Mouse (Mus musculus) CH12.LX (cell line): ENCODE results near the gene Ptprm. TPM values are rescaled to one million over a fixed set of nuclear protein-coding genes. Genes with fewer than 3 reads are reported as not detected.

Source experiments
- DNase-seq: peaks from one replicate; pipeline ENCODE4 v3.0.0-alpha.2; 2013; ENCODE audit errors: extremely low read depth
- H3K27ac ChIP-seq: 2 replicates; pipeline ENCODE4 v1.5.1; 2012; ENCODE audit warnings: low read depth, mild to moderate bottlenecking, control low read depth, moderate library complexity; ENCODE audit not compliant: insufficient read depth
- H3K27me3 ChIP-seq: replicated peaks from 2 replicates; pipeline ENCODE3; 2012; ENCODE audit warnings: inconsistent platforms
- H3K36me3 ChIP-seq, 2 experiments: replicated peaks in 1 of 2; 2 replicates each; pipeline versions ENCODE3 to v1.6.1; 2012; ENCODE audit warnings: inconsistent platforms in 1 of 2, low read length in 1 of 2, mild to moderate bottlenecking in 1 of 2, mixed read lengths in 1 of 2, moderate library complexity in 1 of 2; ENCODE audit not compliant: control insufficient read depth in 1 of 2, insufficient read depth in 1 of 2
- H3K4me1 ChIP-seq, 2 experiments: 2 replicates each; pipeline ENCODE4 v1.6.1; 2012; ENCODE audit warnings: inconsistent platforms in 1 of 2, moderate library complexity in 1 of 2; ENCODE audit not compliant: insufficient read depth in 2 of 2, control insufficient read depth in 1 of 2
- H3K4me2 ChIP-seq: 2 replicates; pipeline ENCODE4 v1.6.1; 2012; ENCODE audit warnings: low read depth, mild to moderate bottlenecking, control low read depth; ENCODE audit not compliant: poor library complexity, insufficient read depth, severe bottlenecking
- H3K4me3 ChIP-seq, 3 experiments: fragments of 150-350 bp in 1 of 3; sonication (generic) in 1 of 3; replicated peaks in 1 of 3; 2 replicates each; pipeline versions ENCODE3 to v1.5.1; 2011 to 2012; ENCODE audit warnings: low read depth in 2 of 3, low read length in 2 of 3, mild to moderate bottlenecking in 2 of 3, moderate library complexity in 2 of 3, control low read depth in 1 of 3, improper control_type of control experiment in 1 of 3, inconsistent platforms in 1 of 3, mixed read lengths in 1 of 3; ENCODE audit not compliant: poor library complexity in 1 of 3
- H3K79me2 ChIP-seq: replicated peaks from 2 replicates; pipeline ENCODE4 v1.6.1; 2012; ENCODE audit warnings: mild to moderate bottlenecking, moderate library complexity; ENCODE audit not compliant: control insufficient read depth, poor library complexity, insufficient read depth, severe bottlenecking; ENCODE audit errors: extremely low read depth
- H3K9ac ChIP-seq: 2 replicates; pipeline ENCODE4 v1.6.1; 2012; ENCODE audit warnings: low read depth, mild to moderate bottlenecking, control low read depth, moderate library complexity; ENCODE audit not compliant: insufficient read depth
- H3K9me3 ChIP-seq: replicated peaks from 2 replicates; pipeline ENCODE3; 2012; ENCODE audit warnings: low read length, inconsistent platforms, mixed read lengths
- CHD1 ChIP-seq: IDR thresholded peaks from 2 replicates; pipeline ENCODE4 v1.6.1; 2012; ENCODE audit warnings: low read depth, low read length, improper control_type of control experiment, inconsistent platforms
- CHD2 ChIP-seq: IDR thresholded peaks from 2 replicates; pipeline ENCODE4 v1.6.1; 2011; ENCODE audit warnings: low read length, improper control_type of control experiment
- CTCF ChIP-seq, 2 experiments: IDR thresholded peaks in 1 of 2; conservative IDR thresholded peaks in 1 of 2; 2 replicates each; pipeline ENCODE4 v1.5.1; 2011 to 2012; ENCODE audit warnings: low read depth in 2 of 2, low read length in 2 of 2, improper control_type of control experiment in 1 of 2, inconsistent platforms in 1 of 2, mild to moderate bottlenecking in 1 of 2, moderate library complexity in 1 of 2
- E2F4 ChIP-seq: IDR thresholded peaks from 2 replicates; pipeline ENCODE4 v1.6.1; 2011; ENCODE audit warnings: low read depth, low read length, improper control_type of control experiment; ENCODE audit not compliant: insufficient replicate concordance
- ELF1 ChIP-seq: IDR thresholded peaks from 2 replicates; pipeline ENCODE4 v1.6.1; 2014; ENCODE audit warnings: low read depth, mild to moderate bottlenecking, inconsistent platforms, low read length, improper control_type of control experiment
- EP300 ChIP-seq: IDR thresholded peaks from 2 replicates; pipeline ENCODE4 v1.6.1; 2011; ENCODE audit warnings: low read length, improper control_type of control experiment
- ETS1 ChIP-seq: conservative IDR thresholded peaks from 2 replicates; pipeline ENCODE4 v1.6.1; 2012; ENCODE audit warnings: low read depth, mild to moderate bottlenecking, inconsistent platforms, low read length, improper control_type of control experiment, moderate library complexity
- GABPA ChIP-seq: IDR thresholded peaks from 2 replicates; pipeline ENCODE4 v1.6.1; 2012; ENCODE audit warnings: low read depth, low read length, improper control_type of control experiment, inconsistent platforms; ENCODE audit not compliant: insufficient replicate concordance
- HCFC1 ChIP-seq: IDR thresholded peaks from 2 replicates; pipeline ENCODE4 v1.6.1; 2012; ENCODE audit warnings: low read depth, mild to moderate bottlenecking, inconsistent platforms, low read length, improper control_type of control experiment
- IRF4 ChIP-seq: IDR thresholded peaks from 2 replicates; pipeline ENCODE4 v1.6.1; 2014; ENCODE audit warnings: low read depth, mild to moderate bottlenecking, inconsistent platforms, low read length, improper control_type of control experiment
- MAFK ChIP-seq: IDR thresholded peaks from 2 replicates; pipeline ENCODE4 v1.6.1; 2011; ENCODE audit warnings: low read length, improper control_type of control experiment; ENCODE audit not compliant: insufficient replicate concordance
- MEF2A ChIP-seq: IDR thresholded peaks from 2 replicates; pipeline ENCODE4 v1.6.1; 2014; ENCODE audit warnings: low read depth, mild to moderate bottlenecking, inconsistent platforms, low read length, improper control_type of control experiment, borderline replicate concordance
- MXI1 ChIP-seq: IDR thresholded peaks from 2 replicates; pipeline ENCODE4 v1.6.1; 2011; ENCODE audit warnings: mild to moderate bottlenecking, low read depth, low read length, improper control_type of control experiment
- NRF1 ChIP-seq: IDR thresholded peaks from 2 replicates; pipeline ENCODE4 v1.6.1; 2014; ENCODE audit warnings: low read depth, mild to moderate bottlenecking, inconsistent platforms, low read length, improper control_type of control experiment, moderate library complexity
- PAX5 ChIP-seq: IDR thresholded peaks from 2 replicates; pipeline ENCODE4 v1.6.1; 2012; ENCODE audit warnings: low read length, inconsistent platforms, mixed read lengths
- POLR2A ChIP-seq: IDR thresholded peaks from 2 replicates; pipeline ENCODE4 v1.6.1; 2011; ENCODE audit warnings: low read depth, mild to moderate bottlenecking, improper control_type of control experiment, low read length
- POLR2AphosphoS2 ChIP-seq: IDR thresholded peaks from 2 replicates; pipeline ENCODE4 v1.6.1; 2011; ENCODE audit warnings: low read depth, low read length, improper control_type of control experiment
- RAD21 ChIP-seq: IDR thresholded peaks from 2 replicates; pipeline ENCODE4 v1.6.1; 2011; ENCODE audit warnings: low read depth, mild to moderate bottlenecking, low read length, improper control_type of control experiment, moderate library complexity
- RCOR1 ChIP-seq: conservative IDR thresholded peaks from 2 replicates; pipeline ENCODE4 v1.6.1; 2012; ENCODE audit warnings: low read depth, mild to moderate bottlenecking, inconsistent platforms, low read length, improper control_type of control experiment
- SIN3A ChIP-seq: IDR thresholded peaks from 2 replicates; pipeline ENCODE4 v1.6.1; 2012; ENCODE audit warnings: low read length, improper control_type of control experiment, inconsistent platforms
- SMC3 ChIP-seq: IDR thresholded peaks from 2 replicates; pipeline ENCODE4 v1.6.1; 2011; ENCODE audit warnings: low read depth, low read length, improper control_type of control experiment
- TCF12 ChIP-seq: IDR thresholded peaks from 2 replicates; pipeline ENCODE4 v1.6.1; 2014; ENCODE audit warnings: low read depth, mild to moderate bottlenecking, inconsistent platforms, low read length, improper control_type of control experiment
- USF1 ChIP-seq: IDR thresholded peaks from 2 replicates; pipeline ENCODE4 v1.6.1; 2014; ENCODE audit warnings: low read depth, mild to moderate bottlenecking, inconsistent platforms, low read length, improper control_type of control experiment
- ZKSCAN1 ChIP-seq: IDR thresholded peaks from 2 replicates; pipeline ENCODE4 v1.6.1; 2012; ENCODE audit warnings: low read depth, inconsistent platforms, low read length, improper control_type of control experiment, borderline replicate concordance
- ZNF384 ChIP-seq: IDR thresholded peaks from 2 replicates; pipeline ENCODE4 v1.6.1; 2012; ENCODE audit warnings: low read depth, low read length, improper control_type of control experiment, inconsistent platforms
- dilution Hi-C: fragments of 300-500 bp; cut with MboI; formaldehyde crosslinking; loops from 2 replicates; pipeline ENCODE4 v1.14.3; 2020; ENCODE audit warnings: low sequenced_read_pairs; ENCODE audit not compliant: extremely low pct_unique_long_range_greater_than_20kb, extremely low pct_ligation_motif_present
- in situ Hi-C: fragments of 300-500 bp; cut with MboI; formaldehyde crosslinking; loops from 3 replicates; pipeline ENCODE4 v1.14.3; 2019; ENCODE audit warnings: low sequenced_read_pairs, low pct_ligation_motif_present, low pct_unique_long_range_greater_than_20kb, mixed read lengths
- polyA plus RNA-seq: library from polyadenylated mRNA; unstranded; fragments of >175 nt; gene quantifications from 2 replicates; pipeline ENCODE4 v1.2.1, GENCODE M21; 2012; ENCODE audit warnings: low read depth; ENCODE audit not compliant: insufficient read length
- total RNA-seq, 2 experiments: library from RNA; depleted of rRNA; stranded (reverse); fragments of 300-350 nt in 1 of 2; fragments of >200 nt in 1 of 2; gene quantifications; 2 replicates each; pipeline ENCODE4 v1.2.3; 2012 to 2014

Ptprm gene
- total and polyA plus RNA-seq, 3 experiments = not detected

DNA sequence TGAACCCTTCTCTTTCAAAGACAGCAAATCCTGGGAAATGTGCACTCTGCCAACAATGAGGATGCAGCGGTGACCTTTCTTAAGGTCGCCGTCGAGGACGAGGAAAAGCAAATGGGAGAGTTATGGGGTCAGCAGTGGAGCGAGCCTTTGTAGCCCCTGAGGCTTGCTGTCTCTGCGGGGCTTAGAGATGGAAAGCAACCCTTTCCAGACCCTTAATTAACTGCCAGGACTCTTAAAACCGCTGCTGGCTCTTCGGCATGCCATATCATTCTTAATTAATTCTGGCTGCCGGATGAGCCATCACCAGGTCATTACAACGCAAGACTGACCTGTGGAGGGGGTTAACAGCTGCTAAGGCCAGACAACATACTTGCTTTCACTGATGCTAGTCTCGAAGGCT, 568.1 kb downstream of the Ptprm start:
- DNase-seq = no peak
- Histone ChIP-seq H3K4me1 (no peaks in the 10 kb centered on the region), H3K9me3 (peaks cover 66% of the 10 kb centered on the region), H3K9ac (no peak overlapping the region), H3K27ac (no peak overlapping the region), H3K4me3 (no peak overlapping the region), H3K27me3 (no peaks in the 10 kb centered on the region), H3K4me2 (no peak overlapping the region), H3K36me3 (no peaks in the 10 kb centered on the region), H3K79me2 (no peaks in the 10 kb centered on the region)
- dilution Hi-C loops (no loop called here), in situ Hi-C loops (no loop called here)
- TF ChIP-seq SMC3 (no peak), IRF4 (no peak), CTCF (conservative IDR thresholded peaks at IDR 0.05 in 1 of 2, IDR thresholded peaks at IDR 0.05 in 1 of 2; ENCODE audit: low read depth in 2 of 2, low read length in 2 of 2) (no peak), EP300 (no peak), ETS1 (no peak), PAX5 (no peak), SIN3A (no peak), NRF1 (no peak), POLR2AphosphoS2 (no peak), CHD2 (no peak), MEF2A (no peak), MXI1 (no peak), POLR2A (no peak), CHD1 (no peak), HCFC1 (no peak), USF1 (no peak)

DNA sequence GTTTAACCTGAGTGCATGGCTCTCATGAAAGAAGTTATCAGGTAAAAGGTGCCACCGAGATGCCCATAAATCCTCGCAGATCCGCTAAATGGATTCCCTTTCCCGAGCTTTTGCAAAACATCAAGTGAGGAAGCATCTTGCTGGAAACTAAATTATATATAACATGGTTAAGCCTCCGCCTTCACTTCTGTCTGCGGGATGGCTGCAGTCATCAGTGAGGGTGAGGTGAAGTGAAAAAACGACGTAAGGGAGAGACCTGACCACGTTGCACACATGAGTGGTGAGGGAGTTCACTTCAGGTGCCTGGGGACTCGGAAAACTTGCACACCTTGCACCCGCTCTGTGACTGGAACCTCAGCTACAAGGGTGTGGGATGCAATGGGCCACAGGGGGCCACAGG, 568.7 kb downstream of the Ptprm start:
- Histone ChIP-seq H3K4me3 (no peak overlapping the region), H3K27me3 (no peaks in the 10 kb centered on the region), H3K79me2 (no peaks in the 10 kb centered on the region), H3K27ac (no peak overlapping the region), H3K9me3 (peaks cover 68% of the 10 kb centered on the region), H3K4me2 (no peak overlapping the region), H3K4me1 (no peaks in the 10 kb centered on the region), H3K9ac (no peak overlapping the region), H3K36me3 (no peaks in the 10 kb centered on the region)
- TF ChIP-seq CTCF (conservative IDR thresholded peaks at IDR 0.05 in 1 of 2, IDR thresholded peaks at IDR 0.05 in 1 of 2; ENCODE audit: low read depth in 2 of 2, low read length in 2 of 2) (no peak), E2F4 (no peak), ZNF384 (no peak), ZKSCAN1 (no peak), MEF2A (no peak), NRF1 (no peak), RAD21 (no peak), CHD2 (no peak), USF1 (no peak), GABPA (no peak), PAX5 (no peak), RCOR1 (no peak), ETS1 (no peak), MXI1 (no peak), MAFK (no peak), POLR2AphosphoS2 (no peak), ELF1 (no peak), TCF12 (no peak)
- dilution Hi-C loops (no loop called here), in situ Hi-C loops (no loop called here)
- no peak for DNase-seq
